Mouse (Mus musculus) liver, postnatal 0 days (tissue): ENCODE data around the gene Tdrd1. TPM values are rescaled to one million over a fixed set of nuclear protein-coding genes. Genes with fewer than 3 reads are reported as not detected.
A peak's percentile ranks its signal among the peaks of the same experiment; 100 is the strongest.

Experiments used
- ATAC-seq: fragments of 200-750 bp; cut with Nextera tagmentation; 2 replicates; pipeline ENCODE4 v1.8.0; 2017; ENCODE audit warnings: mild to moderate bottlenecking, moderate library complexity
- DNase-seq: peaks from one replicate; pipeline ENCODE4 v3.0.0-alpha.2; 2016
- H3K27ac ChIP-seq: fragments of 300-500 bp; sonication (generic); 2 replicates; pipeline ENCODE4 v1.5.1; 2014; ENCODE audit warnings: antibody characterized with exemption, moderate library complexity, mild to moderate bottlenecking, low read depth
- H3K27me3 ChIP-seq: fragments of 300-500 bp; sonication (generic); 2 replicates; pipeline ENCODE4 v1.6.1; 2014; ENCODE audit warnings: low read length, control low read depth, mixed read lengths; ENCODE audit not compliant: insufficient read depth
- H3K36me3 ChIP-seq: fragments of 300-500 bp; sonication (generic); replicated peaks from 2 replicates; pipeline ENCODE4 v1.6.1; 2014; ENCODE audit warnings: mild to moderate bottlenecking, control low read depth, low read length, moderate library complexity, mixed read lengths; ENCODE audit not compliant: insufficient read depth
- H3K4me1 ChIP-seq: fragments of 300-500 bp; sonication (generic); 2 replicates; pipeline ENCODE4 v1.6.1; 2014; ENCODE audit warnings: antibody characterized with exemption, mild to moderate bottlenecking, control low read depth; ENCODE audit not compliant: insufficient read depth
- H3K4me2 ChIP-seq: fragments of 300-500 bp; sonication (generic); 2 replicates; pipeline ENCODE4 v1.6.1; 2014; ENCODE audit warnings: low read depth, mild to moderate bottlenecking, low read length, moderate library complexity, mixed read lengths
- H3K4me3 ChIP-seq: fragments of 300-500 bp; sonication (generic); 2 replicates; pipeline ENCODE4 v1.5.1; 2014; ENCODE audit warnings: low read depth, low read length
- H3K9ac ChIP-seq: fragments of 300-500 bp; sonication (generic); replicated peaks from 2 replicates; pipeline ENCODE4 v1.6.1; 2014; ENCODE audit warnings: mild to moderate bottlenecking, moderate library complexity
- H3K9me3 ChIP-seq: fragments of 300-500 bp; sonication (generic); 2 replicates; pipeline ENCODE4 v1.6.1; 2016; ENCODE audit warnings: mild to moderate bottlenecking, control low read depth, low read length, mixed read lengths
- CTCF ChIP-seq: sonication (generic); IDR thresholded peaks from 2 replicates; pipeline ENCODE4 v1.5.1; 2016; ENCODE audit warnings: antibody characterized with exemption, low read depth
- EP300 ChIP-seq: IDR thresholded peaks from 2 replicates; pipeline ENCODE4 v1.6.1; 2016; ENCODE audit warnings: antibody characterized with exemption, low read depth, mild to moderate bottlenecking
- WGBS: fragments of 180-500 bp; shearing (Covaris S2); extraction: QIAGEN DNeasy Blood & Tissue Kit; methylation state at CpG from one replicate; pipeline ENCODE4 v1.1.7; 2014; ENCODE audit not compliant: insufficient replicate concordance; 5-methylcytosine and 5-hydroxymethylcytosine counted together
- polyA plus RNA-seq: library from polyadenylated mRNA; unstranded; fragments of >200 nt; fragmentation: Nextera tagmentation; extraction: Ambion mirVana; gene quantifications from 2 replicates; pipeline ENCODE4 v1.2.1, GENCODE M21; 2015

The Tdrd1 gene
- polyA plus RNA-seq, 1 experiment from 2014 or later, result not detected

DNA sequence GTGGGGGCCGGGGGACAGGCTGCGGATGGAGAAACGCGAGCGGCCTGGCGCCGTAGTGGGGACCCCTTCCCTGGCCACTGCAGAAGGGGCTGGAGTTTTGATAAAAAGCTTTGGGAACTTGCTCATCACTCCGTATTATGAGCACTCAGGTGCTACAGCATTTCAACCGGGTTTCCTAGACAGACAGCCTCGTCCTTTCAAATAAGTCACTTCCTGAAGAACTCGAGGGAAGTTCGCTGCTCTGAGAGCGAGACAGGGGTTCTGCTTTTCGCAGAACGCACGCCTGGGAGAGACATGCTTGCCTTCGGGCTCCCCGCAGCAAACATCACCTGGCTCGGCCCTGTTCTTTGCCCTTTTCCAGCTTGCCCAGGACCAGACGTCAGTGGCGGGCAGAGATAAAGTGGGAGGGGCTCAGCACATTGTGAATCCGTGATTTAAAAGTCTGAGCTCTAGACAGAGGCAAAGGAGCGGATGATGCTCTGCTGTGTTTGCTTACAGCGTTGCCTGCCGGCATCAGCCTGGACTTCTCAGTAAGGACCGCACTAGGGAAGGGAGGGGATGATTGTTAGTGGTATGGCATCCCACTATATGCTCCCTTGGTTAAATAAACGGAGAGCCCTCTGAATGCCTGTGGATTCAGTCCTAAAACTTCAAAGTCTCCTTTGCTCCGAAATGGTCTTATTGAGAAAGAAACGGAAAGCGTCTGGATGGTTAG lies 48.7 kb downstream of the Tdrd1 start:
- Histone ChIP-seq H3K9ac (no peak overlapping the region), H3K4me1 (peaks cover 7% of the 10 kb centered on the region), H3K4me2 (peak overlapping the region; percentile 58), H3K27ac (no peak overlapping the region), H3K9me3 (no peaks in the 10 kb centered on the region), H3K36me3 (no peaks in the 10 kb centered on the region), H3K4me3 (peak overlapping the region; percentile 23), H3K27me3 (peaks cover 90% of the 10 kb centered on the region)
- TF ChIP-seq EP300 (no peak), CTCF (no peak)
- DNase-seq (no peak), ATAC-seq (no peak)
- 8% methylated on average over 30 of the region's 30 CpGs for WGBS

DNA sequence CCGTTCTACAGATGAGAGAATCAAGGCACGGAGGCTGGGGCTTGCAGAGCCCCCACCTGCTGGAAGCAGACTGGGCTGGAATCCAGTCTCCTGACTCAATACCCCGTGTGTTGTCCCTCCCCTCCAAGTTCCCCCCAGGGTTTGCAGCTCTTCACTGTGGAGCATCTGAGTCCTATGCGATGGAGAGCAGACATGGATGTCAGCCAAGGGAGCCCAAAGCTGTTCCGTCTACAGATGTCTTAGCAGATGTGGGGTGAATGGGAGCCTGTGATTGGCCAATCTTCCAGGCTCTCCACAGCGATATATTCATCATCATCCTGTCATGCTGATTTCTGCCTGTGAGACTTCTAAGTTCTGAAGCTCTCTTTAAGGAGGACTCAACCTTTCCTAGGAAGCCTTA lies 51.4 kb downstream of the Tdrd1 start:
- ATAC-seq (no peak), DNase-seq (no peak)
- Histone ChIP-seq H3K4me2 (no peak overlapping the region), H3K27ac (no peak overlapping the region), H3K9ac (no peak overlapping the region), H3K27me3 (peaks cover 80% of the 10 kb centered on the region), H3K36me3 (no peaks in the 10 kb centered on the region), H3K4me1 (peaks cover 7% of the 10 kb centered on the region), H3K4me3 (no peak overlapping the region), H3K9me3 (no peaks in the 10 kb centered on the region)
- 74% methylated on average over 6 of the region's 6 CpGs for WGBS
- TF ChIP-seq EP300, result no peak
- TF ChIP-seq CTCF, result no peak

- no peaks in the 10 kb centered on the region for H3K27me3 ChIP-seq
- H3K4me3 ChIP-seq, result no peak overlapping the region
- H3K4me1 ChIP-seq, result no peaks in the 10 kb centered on the region
- H3K27ac ChIP-seq, result no peak overlapping the region
- no peak for ATAC-seq
- WGBS, result 80% methylated on average over 10 of the region's 10 CpGs
- no peak overlapping the region for H3K4me2 ChIP-seq
- H3K36me3 ChIP-seq, result no peaks in the 10 kb centered on the region
- H3K9ac ChIP-seq, result no peak overlapping the region
- TF ChIP-seq EP300, result no peak
- no peak for TF ChIP-seq CTCF
- H3K9me3 ChIP-seq, result no peaks in the 10 kb centered on the region
- no peak for DNase-seq
These were observed 61.9 kb downstream of the Tdrd1 start for GRCm38 (mm10) chr19:56887879-56888278.

GRCm38 (mm10) chr19:56888654-56889053 lies 62.6 kb downstream of the Tdrd1 start:
- Histone ChIP-seq H3K4me2 (no peak overlapping the region), H3K36me3 (no peaks in the 10 kb centered on the region), H3K27ac (no peak overlapping the region), H3K4me3 (no peak overlapping the region), H3K9me3 (no peaks in the 10 kb centered on the region), H3K9ac (no peak overlapping the region), H3K4me1 (no peaks in the 10 kb centered on the region), H3K27me3 (no peaks in the 10 kb centered on the region)
- TF ChIP-seq CTCF (no peak), EP300 (no peak)
- 71% methylated on average over 5 of the region's 5 CpGs for WGBS
- DNase-seq (no peak), ATAC-seq (no peak)

- no peak overlapping the region for H3K4me2 ChIP-seq
- no peak overlapping the region for H3K27ac ChIP-seq
- DNase-seq (no peak), ATAC-seq (no peak)
- H3K9me3 ChIP-seq, result no peaks in the 10 kb centered on the region
- H3K9ac ChIP-seq, result no peak overlapping the region
- H3K4me1 ChIP-seq, result no peaks in the 10 kb centered on the region
- H3K27me3 ChIP-seq, result no peaks in the 10 kb centered on the region
- H3K4me3 ChIP-seq, result no peak overlapping the region
- WGBS, result 60% methylated on average over 2 of the region's 2 CpGs
- H3K36me3 ChIP-seq, result no peaks in the 10 kb centered on the region
- TF ChIP-seq EP300 (no peak), CTCF (no peak)
These were observed 65.4 kb downstream of the Tdrd1 start for GRCm38 (mm10) chr19:56891438-56891837.

DNA sequence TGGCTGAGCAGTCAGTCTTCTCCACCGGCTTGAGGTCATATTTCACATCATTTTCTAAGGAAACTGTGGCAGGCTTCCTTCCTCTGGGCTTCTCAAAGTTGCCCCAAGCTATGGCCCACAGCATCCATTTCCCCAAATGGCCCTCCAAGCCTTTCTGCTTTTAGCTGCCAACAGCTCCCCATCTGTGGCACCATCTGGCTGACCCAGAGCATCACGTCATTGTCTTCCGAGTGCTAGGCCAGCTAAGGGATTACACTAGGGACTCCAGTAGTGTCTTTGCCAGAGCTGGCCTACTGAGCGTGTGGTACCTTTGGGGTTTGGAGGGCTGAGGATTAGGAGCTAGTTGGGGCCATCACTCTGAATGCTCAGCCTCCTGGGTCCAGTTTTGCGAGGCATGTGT lies 66.6 kb downstream of the Tdrd1 start:
- Histone ChIP-seq H3K36me3 (no peaks in the 10 kb centered on the region), H3K4me2 (no peak overlapping the region), H3K9me3 (no peaks in the 10 kb centered on the region), H3K9ac (no peak overlapping the region), H3K4me1 (no peaks in the 10 kb centered on the region), H3K27me3 (no peaks in the 10 kb centered on the region), H3K27ac (no peak overlapping the region), H3K4me3 (no peak overlapping the region)
- DNase-seq, result no peak
- ATAC-seq, result no peak
- 76% methylated on average over 5 of the region's 5 CpGs for WGBS
- TF ChIP-seq CTCF (no peak), EP300 (no peak)
